Mouse (Mus musculus) kidney, postnatal 14 days (tissue): ENCODE results near the gene Lcp1.

Experiments
- DNase-seq: peaks from one replicate; pipeline ENCODE4 v3.0.0; 2022; ENCODE audit warnings: mixed read lengths

Lcp1 gene

DNA sequence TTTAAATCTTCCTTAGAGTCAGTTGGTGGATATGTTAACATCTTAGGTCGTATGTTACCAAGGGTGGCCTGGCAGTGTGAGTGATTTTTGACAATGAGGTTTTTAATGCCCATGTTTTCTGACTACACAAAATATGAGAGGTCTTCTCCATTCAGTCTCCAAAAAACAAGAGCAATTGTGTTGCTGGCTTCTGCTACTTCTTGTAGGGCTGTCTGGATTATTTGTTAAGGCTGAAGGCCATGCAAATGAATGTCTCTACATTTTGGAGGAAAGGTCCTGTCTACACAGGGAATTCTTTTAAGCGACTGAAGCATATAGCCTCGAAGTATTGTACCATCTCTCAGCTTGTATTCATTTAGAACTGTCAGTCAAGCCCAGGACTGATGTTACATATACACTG, 46.5 kb downstream of the Lcp1 start:
- DNase-seq = no peak

DNA sequence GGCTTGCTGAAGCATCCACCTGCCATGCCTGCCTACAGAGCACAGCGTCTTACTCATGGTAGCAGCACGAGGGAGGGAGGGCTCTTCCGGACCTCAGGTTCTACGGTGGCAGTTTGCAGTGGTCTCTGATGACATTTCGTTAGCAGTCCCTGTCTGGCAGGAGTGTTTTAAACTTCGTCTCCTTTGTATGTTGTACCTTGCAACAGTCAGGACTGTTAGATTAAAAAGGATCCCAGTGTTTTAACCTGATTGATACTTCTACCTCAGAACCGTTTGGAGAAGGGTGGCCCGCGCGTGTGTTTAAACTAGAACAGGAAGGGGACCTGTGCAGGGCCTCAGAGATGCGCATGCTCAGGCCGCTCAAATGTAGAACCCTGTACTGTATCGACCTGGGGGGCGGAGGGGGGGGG, 47.5 kb downstream of the Lcp1 start:
- DNase-seq = no peak

DNA sequence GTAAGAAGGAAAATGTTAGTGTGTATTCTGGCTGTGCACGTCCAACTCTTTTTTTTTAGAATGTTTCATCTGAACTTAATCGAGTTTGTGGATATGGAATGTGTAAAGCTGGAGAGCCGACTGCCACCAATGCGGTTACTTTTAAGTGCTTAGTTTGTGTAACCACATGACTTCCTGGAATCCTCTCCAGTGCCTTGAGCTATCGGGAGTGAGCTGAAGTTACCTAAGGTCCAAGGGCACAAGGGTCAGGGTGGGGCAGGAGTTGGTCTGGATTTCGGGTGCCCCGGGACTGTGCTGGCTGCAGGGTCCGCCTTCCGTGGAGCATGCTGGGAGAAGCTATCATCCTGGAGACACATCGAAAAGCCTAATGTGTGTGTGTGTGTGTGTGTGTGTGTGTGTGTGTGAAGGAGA, 47.9 kb downstream of the Lcp1 start:
- no peak for DNase-seq

DNA sequence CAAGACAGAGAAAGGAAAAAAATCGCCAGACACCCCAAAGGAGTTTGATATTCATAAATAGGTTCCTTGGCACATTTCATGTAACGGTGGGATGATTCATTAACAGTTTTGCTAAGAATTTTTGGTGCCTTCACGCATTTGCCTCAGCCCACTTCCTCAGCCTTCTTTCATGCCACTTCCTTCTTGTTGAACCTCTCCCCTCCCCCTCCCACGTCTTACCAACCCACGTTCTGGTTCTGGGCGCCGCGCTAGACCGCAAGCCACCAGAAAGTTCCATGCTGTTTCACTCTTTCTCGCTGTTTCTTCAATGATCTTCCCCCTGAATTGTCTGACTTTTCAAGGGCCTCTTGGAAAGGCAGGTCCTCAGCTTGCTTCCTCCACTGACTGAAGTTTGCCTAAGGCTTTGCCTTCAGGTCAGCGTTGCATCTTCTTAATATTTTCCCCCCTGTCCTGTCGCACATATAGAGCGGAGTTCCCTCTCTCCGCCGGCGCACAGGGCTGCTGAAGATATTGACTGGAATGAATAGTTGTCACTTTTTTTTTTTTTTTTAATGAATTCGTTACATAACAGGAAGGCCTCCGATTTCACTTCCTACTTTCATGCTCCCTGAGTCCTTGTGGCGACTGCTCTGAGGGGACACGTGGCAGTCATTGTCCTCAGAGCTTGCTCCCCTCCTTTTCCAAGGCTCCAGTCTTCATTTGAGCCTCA, 48.5 kb downstream of the Lcp1 start:
- no peak for DNase-seq

DNA sequence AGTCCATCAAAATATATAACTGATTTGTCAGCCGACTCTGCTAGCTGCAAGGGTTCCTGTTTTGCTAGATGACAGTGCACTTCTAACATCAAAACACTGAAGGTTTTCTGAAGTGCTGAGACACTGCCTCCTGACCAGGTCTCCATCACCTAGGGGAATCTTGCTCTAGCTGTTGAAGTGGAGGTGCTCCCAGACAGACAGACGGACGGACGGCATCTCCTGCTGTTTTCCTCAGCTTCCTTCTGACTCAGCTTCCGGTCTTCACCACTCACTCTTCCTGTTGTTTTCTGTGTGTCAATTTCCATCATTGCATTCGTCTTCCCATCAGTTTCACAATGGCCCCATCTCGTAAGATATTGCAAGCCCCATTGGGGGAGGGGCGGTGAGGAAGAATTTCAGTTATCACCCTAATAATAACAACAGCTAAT, 49.7 kb downstream of the Lcp1 start:
- DNase-seq = no peak

DNA sequence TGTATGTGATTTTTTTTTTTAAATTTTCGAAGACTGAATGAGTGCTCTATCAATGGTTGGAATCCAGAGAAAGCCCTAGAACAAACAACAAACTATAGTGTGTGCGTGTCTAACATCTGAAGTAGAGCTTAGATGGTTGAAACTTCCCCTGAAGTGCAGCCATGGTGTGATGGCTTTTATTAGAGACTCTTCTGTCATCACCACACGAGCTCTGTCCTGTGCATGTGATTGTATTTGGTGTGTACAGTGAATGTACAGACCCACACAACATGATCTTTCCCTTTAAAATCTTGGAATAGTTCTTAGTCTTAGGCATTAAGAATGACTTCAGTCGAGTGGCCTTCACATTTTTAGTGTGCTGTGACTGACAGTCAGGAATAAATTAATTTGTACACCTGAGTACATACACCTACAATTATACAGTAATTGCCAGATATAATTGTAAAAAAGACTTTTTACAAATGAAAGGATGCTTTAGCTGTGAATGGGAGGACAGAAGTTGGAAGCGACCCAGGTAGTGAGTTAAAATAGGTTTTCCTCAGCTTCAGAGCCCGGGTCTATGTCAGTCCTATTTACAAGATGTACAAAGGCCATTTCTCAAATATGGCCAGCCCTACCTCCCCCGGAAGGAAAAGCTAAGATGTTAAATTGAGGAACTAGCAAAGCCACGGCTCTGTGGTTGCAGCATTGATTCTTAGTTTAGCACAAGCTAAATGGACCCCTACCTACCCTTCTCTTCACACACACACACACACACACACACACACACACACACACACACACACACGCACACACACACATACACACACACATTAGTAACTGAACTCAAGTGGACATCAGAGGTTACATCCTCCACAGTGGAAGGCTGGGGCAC, 50.4 kb downstream of the Lcp1 start:
- no peak for DNase-seq

DNA sequence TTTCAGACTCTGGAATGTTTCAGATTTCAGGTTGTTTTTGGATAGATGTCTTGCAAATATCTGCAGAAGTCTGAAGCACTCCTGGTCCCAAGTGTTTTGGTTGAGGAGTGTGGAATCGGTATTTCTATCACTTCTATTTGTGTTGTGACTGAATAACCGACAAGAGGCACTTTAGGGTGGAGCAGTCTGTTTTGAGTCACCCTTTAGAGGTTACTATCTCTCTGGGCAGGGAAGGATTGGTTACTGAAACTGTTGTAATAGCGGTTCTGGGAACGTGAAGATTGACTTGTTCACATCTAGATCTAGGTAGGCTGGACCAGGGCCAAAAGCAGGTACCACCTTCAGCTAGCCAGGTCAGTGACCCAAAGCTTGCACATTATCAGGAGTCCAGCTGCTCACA, 51.5 kb downstream of the Lcp1 start:
- no peak for DNase-seq

DNA sequence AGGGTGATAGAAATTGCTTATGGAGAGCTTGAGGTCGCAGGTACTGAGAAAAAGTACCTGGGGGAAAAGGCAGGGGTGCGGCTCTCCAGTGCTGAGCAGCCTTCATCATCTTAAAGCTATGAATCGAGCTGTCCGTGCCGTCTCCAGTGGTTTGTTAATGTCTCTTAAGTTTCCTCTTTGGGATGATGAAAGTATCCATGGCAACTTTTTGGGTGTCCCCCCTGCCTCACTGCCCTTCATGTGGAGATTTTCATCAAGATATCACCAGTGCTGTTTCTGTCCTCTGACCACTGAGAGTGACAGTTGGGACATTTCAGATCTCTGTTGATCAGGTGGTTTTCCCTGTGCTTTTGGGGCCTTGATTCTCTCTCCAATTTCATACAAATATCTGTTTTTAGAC, 51.9 kb downstream of the Lcp1 start:
- no peak for DNase-seq

DNA sequence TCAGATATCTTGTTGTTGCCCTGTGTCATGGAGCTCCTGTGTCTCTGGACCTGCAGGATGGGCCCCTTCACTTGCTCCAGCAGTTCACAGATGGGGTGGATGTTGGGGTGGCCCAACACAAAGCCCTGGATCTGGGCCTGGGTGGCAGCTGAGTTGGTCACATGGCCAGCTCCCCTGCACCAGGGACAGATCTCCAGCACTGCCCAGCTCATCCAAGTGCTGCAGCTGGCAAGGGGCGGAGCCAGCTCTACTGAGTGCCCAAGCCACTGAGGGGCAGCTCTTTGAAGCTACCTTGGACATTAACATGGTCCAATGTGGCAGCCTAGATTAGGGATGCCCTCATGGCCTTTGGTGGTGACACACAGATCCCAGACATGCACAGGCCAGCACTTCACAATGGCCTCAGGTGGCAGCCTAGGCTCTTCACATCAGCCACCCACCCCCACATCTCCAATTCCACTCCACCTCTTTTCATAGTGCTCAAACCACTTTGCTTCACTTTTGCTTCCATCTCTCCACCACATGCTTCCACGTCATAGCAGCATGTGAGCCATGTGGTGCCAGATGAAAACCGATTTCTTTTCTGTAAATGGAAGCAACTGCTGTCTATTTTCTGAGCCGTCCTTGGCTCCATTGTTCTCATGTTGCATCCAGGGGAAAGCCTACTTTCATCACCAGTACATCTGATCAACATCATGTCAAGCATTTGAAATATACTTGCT, 53.3 kb downstream of the Lcp1 start:
- DNase-seq = no peak

DNA sequence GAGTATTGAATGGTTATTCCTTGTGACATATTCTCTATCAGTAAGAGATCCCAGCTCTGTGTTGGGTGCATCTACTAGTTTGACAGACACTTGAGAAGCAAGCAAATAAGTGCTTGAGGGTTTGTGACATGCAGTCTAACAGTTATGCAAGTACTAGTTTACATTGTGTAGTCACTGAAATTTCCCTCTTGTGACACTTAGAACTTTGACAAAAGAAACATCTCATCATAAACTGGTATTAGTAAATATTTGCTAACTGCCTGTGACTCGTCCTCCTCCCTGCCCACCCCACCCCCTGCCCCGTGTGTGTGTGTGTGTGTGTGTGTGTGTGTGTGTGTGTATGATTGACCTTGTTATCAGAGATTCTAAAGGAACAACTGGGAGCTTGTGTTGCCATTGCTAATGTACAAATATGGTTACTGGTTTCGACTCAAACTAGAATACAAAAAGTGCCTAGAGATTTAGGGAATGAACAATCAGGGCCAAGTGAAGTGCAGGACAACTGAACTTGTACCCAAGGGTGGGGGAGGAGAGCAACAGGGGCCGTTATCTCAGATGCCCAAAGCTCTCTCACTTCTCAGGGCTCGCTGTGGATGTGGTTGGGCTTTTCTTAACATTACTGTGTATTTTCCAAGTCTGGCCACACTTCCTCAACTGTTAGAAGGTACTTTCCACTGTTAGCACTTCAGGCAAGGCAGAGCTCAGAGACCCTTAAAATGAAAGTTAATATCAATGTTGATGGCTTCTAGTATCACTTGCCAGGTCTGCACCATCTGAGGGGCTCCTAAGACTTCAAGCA, 55.1 kb downstream of the Lcp1 start:
- DNase-seq = no peak

DNA sequence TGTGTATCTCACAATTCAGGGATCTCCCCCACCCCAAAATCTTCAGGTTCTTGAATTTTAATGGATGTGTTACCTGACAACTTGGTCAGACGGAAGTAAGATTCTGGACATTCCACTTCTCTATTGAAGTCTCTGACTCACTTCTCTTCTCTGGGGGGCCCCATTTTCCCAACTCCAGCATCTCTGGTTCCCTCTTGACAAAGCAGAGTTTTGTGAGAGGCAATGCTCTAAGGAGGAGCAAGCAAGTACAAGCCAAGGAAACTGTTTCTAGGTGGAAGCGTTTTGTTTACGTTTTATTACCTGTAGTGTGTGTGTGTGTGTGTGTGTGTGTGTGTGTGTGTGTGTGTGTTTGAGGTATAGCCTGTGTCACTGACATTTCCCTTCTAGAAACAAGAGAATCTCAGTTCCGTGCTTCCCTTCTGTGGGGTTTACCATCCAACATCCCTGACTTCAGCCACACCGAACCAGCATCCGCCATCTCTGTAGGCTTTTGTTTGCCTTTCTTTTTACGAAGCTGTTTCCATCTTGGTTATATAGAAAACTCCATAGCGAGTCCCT, 56.0 kb downstream of the Lcp1 start:
- no peak for DNase-seq

DNA sequence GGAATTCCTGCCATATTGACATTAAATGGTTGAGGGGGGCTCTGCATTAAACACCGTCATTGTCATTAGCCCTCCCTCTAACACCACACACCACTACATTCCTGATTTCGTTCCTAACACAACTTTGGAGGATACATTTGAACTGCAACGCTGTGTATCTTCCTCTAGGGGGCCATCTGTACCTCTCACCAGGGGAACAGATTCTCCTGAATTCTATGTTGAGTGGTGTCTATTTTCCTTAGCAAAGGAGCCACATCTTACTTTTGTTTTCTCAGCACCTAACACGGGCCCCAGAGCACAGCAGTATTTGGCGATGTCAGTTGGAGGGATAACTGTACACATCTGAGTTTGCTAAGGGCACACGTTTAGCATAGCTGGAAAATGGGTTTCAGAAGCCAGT, 57.6 kb downstream of the Lcp1 start:
- DNase-seq = no peak

DNA sequence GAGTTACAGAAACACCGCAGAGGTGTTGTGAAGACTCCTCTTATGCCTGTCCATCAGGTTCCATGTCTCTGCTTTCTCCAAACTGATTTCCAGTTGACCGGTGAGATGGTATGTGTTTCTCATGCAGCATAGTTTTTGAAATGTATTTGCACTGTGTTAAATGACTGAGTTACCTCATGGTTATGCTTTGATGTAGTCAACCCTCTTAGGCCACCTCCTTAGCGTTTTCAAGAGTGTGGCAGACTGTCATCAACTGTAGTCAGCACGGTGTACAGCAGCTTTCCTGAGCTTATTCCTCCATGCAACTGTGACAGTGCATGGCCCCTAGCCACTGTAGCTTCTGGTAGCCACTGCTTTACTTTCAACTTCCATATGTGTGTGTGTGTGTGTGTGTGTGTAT, 58.1 kb downstream of the Lcp1 start:
- no peak for DNase-seq

DNA sequence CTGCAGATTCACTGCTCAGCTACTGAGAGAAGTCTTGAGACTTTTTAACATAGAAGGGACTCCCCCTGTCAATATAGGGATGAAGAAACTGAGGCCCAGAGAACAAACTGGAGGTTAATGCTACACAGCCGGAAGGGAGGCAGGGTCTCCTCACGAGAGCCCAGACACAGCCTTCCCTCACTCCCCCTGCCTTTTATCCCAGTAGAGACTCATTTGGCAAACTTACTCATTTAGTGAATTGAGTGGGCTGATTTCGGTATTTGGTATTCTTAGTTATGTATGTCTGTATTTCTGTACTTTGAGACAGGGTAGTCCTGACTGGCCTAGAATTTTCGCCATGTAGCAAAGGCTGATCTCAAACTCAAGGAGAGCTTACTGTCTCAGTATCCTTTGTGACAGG, 59.8 kb downstream of the Lcp1 start:
- DNase-seq = no peak

DNA sequence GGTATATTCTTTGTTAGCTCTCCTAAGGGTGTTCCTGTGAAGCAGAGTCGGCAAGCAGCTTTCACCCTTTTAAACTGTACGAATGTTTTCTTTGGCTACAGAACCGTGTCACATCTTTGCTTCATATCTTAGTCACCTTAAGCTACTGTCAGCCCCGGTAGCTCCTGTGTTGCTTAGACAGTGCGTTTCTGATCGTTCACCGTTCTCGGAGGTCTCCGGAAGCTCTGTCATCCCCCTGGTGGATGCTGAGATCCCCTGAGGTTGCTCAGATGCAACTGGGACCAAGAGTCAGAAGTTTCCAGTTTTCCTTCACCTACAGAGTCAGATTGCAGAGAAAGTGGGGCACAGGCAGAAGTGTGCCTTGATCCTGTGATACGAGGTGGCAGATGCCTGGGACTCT, 61.5 kb downstream of the Lcp1 start:
- DNase-seq = no peak

DNA sequence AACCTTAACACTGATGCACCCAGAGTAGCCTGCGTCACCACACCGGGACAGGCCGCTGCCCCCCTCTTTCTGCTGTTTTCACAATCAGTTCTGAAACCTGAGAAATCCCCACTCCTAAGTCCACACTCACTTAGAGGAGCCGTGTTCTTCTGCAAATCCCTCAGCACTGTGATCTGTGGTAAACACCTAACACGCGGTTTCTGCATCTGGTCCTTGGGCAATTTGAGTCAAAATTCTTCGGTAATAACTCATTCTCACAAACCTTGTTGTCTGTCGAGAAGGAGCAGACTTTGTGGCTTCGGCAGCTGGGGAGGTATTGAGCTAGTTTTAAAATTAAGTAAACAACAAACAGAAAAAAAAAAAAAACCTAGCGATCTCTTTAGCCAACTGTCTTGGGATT, 62.0 kb downstream of the Lcp1 start:
- no peak for DNase-seq

DNA sequence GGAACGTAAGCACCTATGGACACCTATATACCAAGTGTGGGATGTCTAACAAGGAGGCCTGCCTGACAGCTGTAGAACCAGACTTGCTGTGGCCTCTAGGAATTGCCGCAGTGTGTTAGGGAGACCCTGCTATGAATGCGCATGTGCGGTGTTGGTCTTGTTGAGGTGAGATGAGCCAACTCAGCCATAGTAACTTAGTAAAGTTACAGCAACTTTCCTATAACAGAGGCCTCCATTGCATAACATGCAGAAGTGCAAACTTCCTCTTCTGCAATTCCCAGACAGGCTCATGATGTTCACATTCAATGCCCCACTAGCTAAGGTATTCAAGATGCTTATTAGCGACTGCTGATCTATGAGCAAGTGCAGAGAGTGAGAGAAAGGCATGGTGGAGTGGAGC, 64.6 kb downstream of the Lcp1 start:
- no peak for DNase-seq

DNA sequence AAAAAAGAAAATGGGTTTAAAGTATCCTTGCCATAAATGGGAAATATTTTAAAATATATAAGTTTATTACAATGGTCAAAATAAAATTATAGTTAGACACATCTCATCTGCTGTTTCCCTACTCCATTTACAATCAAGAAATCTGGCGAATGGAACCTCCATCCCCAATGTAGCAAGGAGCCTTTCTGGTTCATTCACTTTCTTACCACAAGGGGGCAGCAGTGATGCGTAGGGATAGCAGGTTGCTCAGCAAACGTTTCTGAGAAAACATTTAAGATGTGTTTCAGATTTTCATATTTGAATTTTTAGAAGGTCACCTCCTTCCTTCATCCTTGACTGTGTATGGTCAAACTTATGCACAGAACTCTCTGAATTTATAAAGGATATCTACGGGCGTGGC, 66.1 kb downstream of the Lcp1 start:
- peak; percentile 54 for DNase-seq

DNA sequence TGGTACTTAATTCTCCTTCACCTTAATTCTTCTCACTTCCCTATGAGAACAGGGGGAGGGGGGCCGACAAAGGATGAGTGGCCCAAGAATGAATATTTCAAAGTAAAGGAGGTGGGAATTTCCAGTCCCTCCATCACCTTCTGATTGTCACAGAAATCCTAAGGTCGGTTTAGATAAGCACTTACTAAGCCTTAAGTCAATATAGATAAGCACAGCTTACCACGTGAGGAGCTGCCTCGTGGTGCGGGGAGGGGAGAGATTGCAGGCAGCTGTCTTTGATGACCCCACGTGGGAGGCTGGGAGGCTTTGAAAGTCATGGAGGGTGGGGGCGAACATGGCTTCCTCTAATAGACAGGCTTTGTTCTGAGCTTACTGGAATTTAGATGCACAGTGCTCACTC, 66.8 kb downstream of the Lcp1 start:
- DNase-seq = no peak

DNA sequence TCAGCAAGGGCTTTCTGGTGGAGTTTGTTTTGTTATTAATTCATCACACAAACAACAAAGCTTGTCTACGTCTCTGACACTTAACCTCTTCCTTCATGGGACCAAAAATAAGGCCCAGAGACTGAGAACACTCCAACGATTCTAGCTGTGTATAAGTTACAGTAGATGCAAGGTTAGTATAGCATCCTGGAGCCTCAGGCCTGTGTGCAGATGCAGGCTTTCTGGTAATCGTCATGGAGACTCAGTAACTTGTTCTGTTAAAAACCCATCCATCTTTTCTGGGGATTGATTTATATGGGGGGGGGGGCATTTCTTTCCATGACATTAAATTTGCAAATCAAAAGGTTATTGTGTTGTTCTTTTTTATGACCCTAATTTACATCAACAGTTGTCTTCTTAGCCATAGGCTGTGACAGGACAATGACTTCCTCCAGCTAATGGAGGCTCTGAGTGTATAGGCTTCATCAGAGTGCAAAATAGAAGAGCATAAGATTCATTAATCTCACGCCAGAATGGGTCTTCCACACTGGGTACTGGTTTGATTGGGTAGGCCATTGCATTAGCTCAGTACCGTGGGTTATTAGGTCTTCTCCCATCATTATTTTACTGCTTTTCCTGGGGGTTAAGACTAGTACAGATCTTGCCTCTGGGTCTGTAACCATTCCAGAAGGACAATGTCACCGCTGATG, 74.6 kb downstream of the Lcp1 start:
- DNase-seq = no peak

DNA sequence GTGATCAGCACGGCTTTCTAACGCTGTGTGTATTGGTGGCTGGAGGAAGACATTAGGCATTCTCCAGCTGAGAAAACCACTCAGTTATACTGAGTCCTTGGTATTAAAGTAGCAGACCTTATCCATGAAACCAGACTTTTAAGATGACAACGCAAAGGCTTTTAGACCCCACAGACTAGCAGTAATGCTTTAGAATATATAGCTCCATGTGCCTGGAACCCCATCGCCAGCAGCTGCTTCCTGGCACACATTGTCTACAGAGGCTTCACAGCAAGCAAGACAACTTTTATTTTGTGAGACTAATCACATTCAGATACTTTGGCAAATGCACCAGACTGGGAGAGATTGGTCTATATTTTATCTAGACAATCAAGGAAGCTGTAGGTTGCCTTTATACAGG, 75.4 kb downstream of the Lcp1 start:
- no peak for DNase-seq

DNA sequence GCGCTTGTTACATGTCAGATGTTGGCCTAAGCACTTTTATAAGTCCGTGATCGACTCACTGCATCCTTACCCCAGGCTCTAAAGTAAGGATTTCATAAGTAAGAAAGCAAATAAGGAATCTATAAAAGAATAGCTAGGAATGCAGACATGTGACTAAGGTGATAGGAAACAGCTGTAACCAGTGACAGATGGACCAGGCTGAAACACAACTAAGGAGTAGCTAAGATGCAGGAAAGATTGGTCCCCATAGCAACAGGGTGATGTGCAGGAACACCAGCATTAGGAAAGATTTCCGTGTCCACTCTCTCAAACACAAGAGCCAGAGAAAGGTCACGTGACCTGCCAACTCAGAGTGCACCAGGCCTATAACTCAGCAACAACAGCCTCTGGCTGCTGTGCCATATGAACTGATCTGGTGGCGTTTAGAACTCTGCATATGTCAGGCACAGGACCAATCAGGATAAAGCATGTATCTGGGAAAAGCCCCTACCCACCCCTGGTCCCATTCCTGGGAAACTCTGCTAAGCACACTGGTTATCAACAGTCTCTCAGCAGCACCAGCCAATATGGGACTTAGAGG, 77.8 kb downstream of the Lcp1 start:
- no peak for DNase-seq
